Mouse (Mus musculus): Measurements from ENCODE around the gene Nkx2-1. TPM values are rescaled to one million over a fixed set of nuclear protein-coding genes. Genes with fewer than 3 reads are reported as not detected.
"Not testable (repeated sequence)": the region's sequence is repeated elsewhere in the genome, so short reads cannot be mapped to it uniquely, and the experiment has no call there.

Gene Nkx2-1
- polyA plus RNA-seq, 1 experiment from 2014 or later: 12.0 TPM

DNA sequence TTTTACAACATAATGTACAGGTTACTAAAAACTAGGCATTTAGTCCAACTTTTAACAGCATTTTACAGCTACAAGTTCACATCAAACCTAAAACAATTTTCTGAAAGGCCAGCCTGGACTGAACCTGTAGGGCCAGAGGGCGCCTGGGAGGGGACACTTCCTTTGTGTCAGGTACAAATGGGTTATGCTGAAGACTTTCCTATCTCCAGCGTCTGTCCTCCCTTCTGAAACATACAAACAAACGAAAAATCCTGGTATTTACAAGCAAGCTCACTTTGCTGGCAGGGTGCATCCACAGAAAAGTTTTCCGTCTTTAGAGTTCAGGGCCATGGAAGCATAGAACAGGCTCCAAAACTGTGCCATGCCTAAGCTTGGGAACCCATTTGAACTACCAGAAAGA lies 4.6 kb downstream of the Nkx2-1 start:
- Histone ChIP-seq H3K36me3 (replicated peaks) (no peaks in the 10 kb centered on the region), H3K4me1 (peaks cover 31% of the 10 kb centered on the region), H3K4me3 (peak overlapping the region; percentile 47), H3K9me3 (no peaks in the 10 kb centered on the region), H3K27me3 (ENCODE audit: poor library complexity, severe bottlenecking) (peaks cover 100% of the 10 kb centered on the region), H3K27ac (peak overlapping the region; percentile 27; the same call in 1 of the 2 replicates)
- 2% methylated on average over 4 of the region's 4 CpGs for WGBS
- DNase-seq (ENCODE audit: extremely low spot score, low spot score): peak; percentile 22

DNA sequence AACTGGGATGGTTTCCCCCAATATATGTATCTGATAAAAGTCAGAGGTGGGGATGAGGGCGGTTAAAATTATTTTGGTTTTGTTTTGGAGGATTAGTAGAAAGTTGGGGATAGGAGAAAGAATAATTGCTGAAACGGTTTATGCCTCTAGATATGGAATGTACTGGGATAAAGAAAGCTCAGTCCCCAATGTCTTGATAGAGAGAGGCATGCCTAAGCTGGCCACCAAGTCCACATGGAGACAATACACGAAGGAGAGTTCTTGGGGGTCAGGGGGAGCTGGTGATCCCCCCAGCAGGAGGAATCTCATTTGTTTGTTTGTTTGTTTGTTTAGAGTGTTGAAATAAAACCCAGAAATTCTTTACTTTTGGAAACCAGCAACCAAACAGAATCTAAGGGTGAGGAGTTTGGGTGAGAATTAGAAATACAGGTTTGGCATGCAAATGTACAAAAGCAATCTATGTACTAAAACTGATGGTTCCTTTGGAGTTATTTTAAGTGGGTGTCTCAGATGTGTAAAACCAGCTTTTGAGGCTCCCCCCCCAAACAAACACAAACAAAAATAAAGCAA lies 5.6 kb downstream of the Nkx2-1 start:
- no peaks in the 10 kb centered on the region for H3K9me3 ChIP-seq
- no peaks in the 10 kb centered on the region for H3K36me3 ChIP-seq (replicated peaks)
- peak overlapping the region; percentile 47 for H3K4me3 ChIP-seq
- DNase-seq (ENCODE audit: extremely low spot score, low spot score): no peak
- WGBS: 3% methylated on average over 3 of the region's 3 CpGs
- 0 out of 2 replicates have a peak overlapping the region, but pooled peaks have one; percentile 21 for H3K27ac ChIP-seq
- peaks cover 26% of the 10 kb centered on the region for H3K4me1 ChIP-seq
- peaks cover 100% of the 10 kb centered on the region for H3K27me3 ChIP-seq (ENCODE audit: poor library complexity, severe bottlenecking)

DNA sequence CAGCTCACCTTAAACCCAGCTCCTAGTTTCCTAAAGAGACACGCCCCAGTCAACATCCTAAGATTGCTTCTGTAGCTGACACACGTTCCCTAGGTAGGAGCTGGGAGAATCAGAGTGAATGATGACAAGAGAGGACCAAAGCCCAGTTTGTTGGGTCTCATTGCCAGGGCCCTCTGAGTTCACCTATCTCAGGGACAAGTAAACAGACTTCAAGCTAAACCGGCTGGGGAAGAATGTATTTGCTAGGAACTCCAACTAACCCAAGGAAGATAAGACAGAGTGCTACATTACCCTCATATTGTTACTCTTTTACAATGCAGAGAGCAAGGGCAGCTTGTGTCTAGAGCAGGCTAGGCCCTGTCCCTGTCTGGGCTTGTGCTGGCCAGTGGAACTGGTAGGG lies 6.8 kb downstream of the Nkx2-1 start:
- peaks cover 98% of the 10 kb centered on the region for H3K27me3 ChIP-seq (ENCODE audit: poor library complexity, severe bottlenecking)
- DNase-seq (ENCODE audit: extremely low spot score, low spot score): no peak
- peak overlapping the region; percentile 35 for H3K4me3 ChIP-seq
- no peaks in the 10 kb centered on the region for H3K9me3 ChIP-seq
- H3K4me1 ChIP-seq: peaks cover 13% of the 10 kb centered on the region
- peak overlapping the region; percentile 22; the same call in 1 of the 2 replicates for H3K27ac ChIP-seq
- H3K36me3 ChIP-seq (replicated peaks): no peaks in the 10 kb centered on the region
- WGBS: 0% methylated on average over 3 of the region's 3 CpGs

DNA sequence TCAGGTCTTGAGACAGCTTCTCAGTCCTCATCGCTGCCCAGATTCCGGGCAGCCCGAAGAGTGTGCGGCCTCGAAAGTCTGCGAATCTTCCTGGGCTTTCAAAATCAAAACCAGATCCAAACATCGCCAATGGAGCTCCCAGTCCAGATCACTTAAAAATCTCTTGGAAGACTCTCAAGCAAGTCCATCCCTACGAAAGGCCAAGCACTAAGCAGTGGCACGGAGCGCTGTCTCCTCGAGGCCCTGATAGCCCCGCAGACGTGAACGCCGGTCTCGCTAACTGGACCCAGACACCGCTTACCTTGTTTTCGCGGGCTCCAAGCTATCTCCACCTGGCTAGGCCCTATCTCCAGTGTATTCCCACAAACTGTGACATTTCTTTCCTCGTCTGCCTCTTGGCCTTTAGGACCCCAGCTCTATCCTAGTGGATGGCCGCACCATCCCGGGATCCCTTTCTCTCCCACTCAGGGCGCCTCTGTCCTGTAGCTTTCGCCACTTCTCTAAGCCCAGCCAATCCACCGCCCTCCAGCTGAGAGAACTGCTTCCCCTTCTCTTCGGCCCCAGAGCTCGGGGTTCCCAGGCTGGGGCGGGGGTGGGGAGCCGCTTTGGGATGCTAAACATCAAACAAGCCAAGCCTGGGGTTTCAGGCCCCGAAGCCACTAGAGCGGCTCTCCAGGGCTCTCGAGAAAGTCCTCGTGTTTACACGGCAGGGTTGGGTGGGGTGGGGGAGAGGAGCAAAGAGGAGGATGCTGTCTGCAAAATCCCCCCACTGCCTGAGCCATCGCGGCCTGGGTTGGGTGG lies 7.6 kb downstream of the Nkx2-1 start:
- Histone ChIP-seq H3K4me3 (peak overlapping the region; percentile 35), H3K9me3 (no peaks in the 10 kb centered on the region), H3K36me3 (replicated peaks) (no peaks in the 10 kb centered on the region), H3K27me3 (ENCODE audit: poor library complexity, severe bottlenecking) (peaks cover 98% of the 10 kb centered on the region), H3K27ac (peak overlapping the region; percentile 64), H3K4me1 (peaks cover 7% of the 10 kb centered on the region)
- peak; percentile 52 for DNase-seq (ENCODE audit: extremely low spot score, low spot score)
- under 1% methylated on average over 36 of the region's 36 CpGs for WGBS

DNA sequence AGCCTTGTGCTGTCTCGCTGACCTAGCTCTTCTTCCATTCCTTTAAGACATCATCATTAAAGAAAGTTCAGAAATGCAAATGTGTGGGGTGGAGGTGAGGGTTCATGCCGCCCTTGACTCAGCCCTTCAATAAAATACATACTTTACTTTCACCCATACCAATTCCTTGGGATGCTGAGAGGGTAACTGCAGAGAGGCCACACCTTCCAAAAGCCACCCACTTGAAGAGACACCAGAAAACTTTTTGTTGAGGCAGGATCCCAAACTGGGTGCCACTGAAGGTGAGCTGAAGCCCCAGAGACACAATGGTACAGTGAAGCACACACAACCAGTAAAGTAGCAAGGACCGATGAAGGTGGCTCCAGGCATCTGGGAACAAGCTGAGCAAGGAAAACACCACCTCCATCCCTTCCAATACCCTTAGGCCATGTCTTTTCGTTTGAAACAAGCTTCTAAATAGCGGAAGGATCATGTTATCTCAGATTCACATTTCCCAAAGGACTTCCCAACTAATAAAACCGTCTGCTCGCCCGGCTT lies 8.6 kb downstream of the Nkx2-1 start:
- Histone ChIP-seq H3K36me3 (replicated peaks) (no peaks in the 10 kb centered on the region), H3K4me3 (peak overlapping the region; percentile 35), H3K27ac (peak overlapping the region; percentile 64), H3K4me1 (peaks cover 3% of the 10 kb centered on the region), H3K9me3 (no peaks in the 10 kb centered on the region), H3K27me3 (ENCODE audit: poor library complexity, severe bottlenecking) (peaks cover 98% of the 10 kb centered on the region)
- no peak for DNase-seq (ENCODE audit: extremely low spot score, low spot score)
- WGBS: 2% methylated on average over 8 of the region's 8 CpGs

DNA sequence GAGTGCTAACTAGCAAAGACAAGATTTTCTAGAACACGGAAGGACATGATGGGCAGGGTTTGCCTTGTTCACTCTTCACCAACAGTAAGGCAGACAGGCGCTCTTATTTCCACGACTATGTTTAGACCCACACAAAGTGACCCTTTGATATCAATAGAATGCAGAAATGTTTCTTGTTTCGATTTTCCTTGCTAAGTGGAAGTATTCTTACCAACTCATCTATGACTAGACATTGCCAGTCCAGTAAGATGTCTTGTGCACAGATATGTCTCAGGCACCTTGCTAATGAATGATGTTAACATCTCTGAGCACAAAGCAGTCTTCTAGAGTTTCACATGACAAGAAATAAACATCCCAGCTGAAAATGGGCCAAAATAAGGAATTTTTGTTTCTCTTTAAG lies 9.6 kb downstream of the Nkx2-1 start:
- WGBS: 21% methylated on average over 4 of the region's 4 CpGs
- peaks cover 98% of the 10 kb centered on the region for H3K27me3 ChIP-seq (ENCODE audit: poor library complexity, severe bottlenecking)
- DNase-seq (ENCODE audit: extremely low spot score, low spot score): no peak
- peak overlapping the region; percentile 18 for H3K4me3 ChIP-seq
- no peaks in the 10 kb centered on the region for H3K9me3 ChIP-seq
- H3K4me1 ChIP-seq: peaks cover 2% of the 10 kb centered on the region; the same call in 1 of the 2 replicates
- peak overlapping the region; percentile 44; the same call in 1 of the 2 replicates for H3K27ac ChIP-seq
- no peaks in the 10 kb centered on the region for H3K36me3 ChIP-seq (replicated peaks)

DNA sequence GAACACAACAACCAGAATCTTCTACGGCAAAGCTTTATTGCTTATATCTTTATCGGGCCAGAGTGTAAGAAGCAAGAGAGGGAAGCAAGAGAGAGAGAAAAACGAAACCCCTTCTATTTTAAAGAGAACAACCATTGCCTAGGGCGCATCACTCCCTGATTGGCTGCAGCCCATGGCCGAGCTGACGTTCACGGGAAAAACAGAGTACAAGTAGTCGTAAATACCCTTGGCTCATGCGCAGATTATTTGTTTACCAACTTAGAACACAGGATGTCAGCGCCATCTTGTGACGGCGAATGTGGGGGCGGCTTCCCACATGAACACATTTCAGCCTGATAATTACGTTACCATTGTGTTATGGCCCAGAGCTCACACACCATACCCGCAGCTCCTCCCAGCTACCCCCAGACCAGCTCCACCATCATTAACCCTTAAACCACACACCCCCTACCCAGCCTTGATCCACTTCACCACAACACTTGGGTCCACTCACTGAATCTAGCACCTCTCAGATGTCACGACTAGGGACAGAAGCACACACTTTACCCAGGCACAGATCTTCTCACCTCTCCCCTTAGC lies 11.4 kb downstream of the Nkx2-1 start:
- Histone ChIP-seq H3K27me3 (ENCODE audit: poor library complexity, severe bottlenecking) (peaks cover 98% of the 10 kb centered on the region), H3K4me3 (peak overlapping the region; percentile 4; the same call in 1 of the 2 replicates), H3K4me1 (peaks cover 16% of the 10 kb centered on the region)
- 6% methylated on average over 11 of the region's 16 CpGs for WGBS
- not testable (repeated sequence) for H3K27ac ChIP-seq; H3K36me3 ChIP-seq (replicated peaks); H3K9me3 ChIP-seq
- DNase-seq (ENCODE audit: extremely low spot score, low spot score): peak; percentile 56

DNA sequence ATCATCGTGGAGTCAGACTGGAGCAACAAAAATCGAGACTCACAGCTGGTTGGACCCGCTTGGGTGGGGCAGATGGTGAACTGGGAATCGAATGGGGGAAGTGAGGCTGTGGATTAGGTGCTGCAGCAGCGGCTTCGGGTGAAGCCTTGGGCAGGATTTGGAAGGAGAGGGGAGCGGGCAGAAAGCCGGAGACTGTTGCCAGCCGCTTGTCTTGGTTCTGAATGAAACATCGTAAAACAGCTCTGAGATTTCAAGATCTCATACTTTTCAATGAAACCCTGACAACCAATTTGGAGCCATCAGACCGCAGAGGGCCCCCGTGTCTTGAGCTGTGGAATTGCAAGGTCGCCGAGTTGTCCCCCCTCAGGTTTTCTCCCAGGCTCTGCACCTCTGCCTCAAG lies 12.5 kb downstream of the Nkx2-1 start:
- peaks cover 98% of the 10 kb centered on the region for H3K27me3 ChIP-seq (ENCODE audit: poor library complexity, severe bottlenecking)
- peak; percentile 29 for DNase-seq (ENCODE audit: extremely low spot score, low spot score)
- no peaks in the 10 kb centered on the region for H3K9me3 ChIP-seq
- H3K4me3 ChIP-seq: peak overlapping the region; percentile 4; the same call in 1 of the 2 replicates
- 6% methylated on average over 14 of the region's 14 CpGs for WGBS
- peak overlapping the region; percentile 16; the same call in 1 of the 2 replicates for H3K27ac ChIP-seq
- H3K4me1 ChIP-seq: peaks cover 27% of the 10 kb centered on the region
- no peaks in the 10 kb centered on the region for H3K36me3 ChIP-seq (replicated peaks)

DNA sequence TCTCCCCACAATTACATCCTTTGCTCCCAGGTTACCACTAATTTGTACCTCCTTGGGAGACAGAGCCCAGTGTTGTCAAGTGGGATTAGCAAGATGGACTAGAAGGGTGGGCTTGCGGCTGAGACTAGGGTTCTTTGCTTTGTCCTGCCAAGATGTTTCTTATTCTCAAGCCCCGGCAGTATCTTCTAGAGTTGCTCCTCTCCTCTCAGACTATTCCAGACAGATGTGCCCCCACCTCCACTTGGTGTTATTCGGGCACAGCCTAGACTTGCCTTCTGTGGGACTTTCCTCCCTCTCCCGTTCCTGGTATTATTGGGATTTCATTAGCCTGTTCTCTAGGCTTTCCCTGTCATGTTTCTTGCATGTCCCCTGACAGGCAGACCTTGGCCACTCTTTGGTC lies 14.5 kb downstream of the Nkx2-1 start:
- Histone ChIP-seq H3K36me3 (replicated peaks) (no peaks in the 10 kb centered on the region), H3K27me3 (ENCODE audit: poor library complexity, severe bottlenecking) (peaks cover 98% of the 10 kb centered on the region), H3K4me1 (peaks cover 27% of the 10 kb centered on the region), H3K27ac (no peak overlapping the region), H3K9me3 (no peaks in the 10 kb centered on the region), H3K4me3 (no peak overlapping the region)
- peak; percentile 21 for DNase-seq (ENCODE audit: extremely low spot score, low spot score)
- 13% methylated on average over 4 of the region's 4 CpGs for WGBS

DNA sequence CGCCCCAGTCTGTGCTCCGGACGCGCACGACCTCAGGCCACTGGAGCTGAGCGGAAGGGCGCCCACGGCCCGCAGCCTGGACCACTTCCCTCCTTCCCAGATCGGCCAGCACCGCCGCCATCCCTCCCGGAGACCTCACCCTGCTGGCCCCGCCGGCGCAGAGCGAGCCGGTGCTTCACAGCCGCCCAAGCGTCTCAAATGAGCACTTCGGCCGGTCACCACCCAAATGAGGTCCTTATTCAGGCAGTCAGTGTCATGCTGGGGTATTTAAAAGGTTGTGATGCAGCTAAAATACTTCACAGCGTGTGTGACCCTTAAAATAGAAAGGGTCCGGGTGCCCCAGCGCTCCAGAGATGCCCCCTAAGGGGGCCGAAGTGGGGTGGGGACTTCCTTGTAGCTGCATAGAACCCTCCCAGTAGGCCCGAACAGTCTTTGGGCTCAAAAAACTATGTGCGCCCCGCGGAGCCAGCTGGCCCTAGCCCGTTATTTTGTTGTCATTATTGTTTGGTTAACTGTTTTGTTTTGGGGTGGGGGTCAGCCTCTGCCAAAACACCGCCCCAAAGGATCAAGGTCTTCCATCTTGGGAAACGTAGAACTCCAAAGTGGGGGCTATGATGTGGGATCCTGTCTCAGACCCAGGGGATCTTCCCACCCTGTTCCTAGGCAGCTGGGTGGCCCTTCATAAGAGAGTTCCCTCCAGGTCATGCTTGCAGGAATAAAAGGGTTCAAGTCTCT lies 15.4 kb downstream of the Nkx2-1 start:
- Histone ChIP-seq H3K36me3 (replicated peaks) (no peaks in the 10 kb centered on the region), H3K27me3 (ENCODE audit: poor library complexity, severe bottlenecking) (peaks cover 98% of the 10 kb centered on the region), H3K27ac (peak overlapping the region; percentile 79), H3K4me3 (peak overlapping the region; percentile 43), H3K9me3 (no peaks in the 10 kb centered on the region), H3K4me1 (peaks cover 27% of the 10 kb centered on the region)
- WGBS: under 1% methylated on average over 33 of the region's 33 CpGs
- peak; percentile 71 for DNase-seq (ENCODE audit: extremely low spot score, low spot score)

DNA sequence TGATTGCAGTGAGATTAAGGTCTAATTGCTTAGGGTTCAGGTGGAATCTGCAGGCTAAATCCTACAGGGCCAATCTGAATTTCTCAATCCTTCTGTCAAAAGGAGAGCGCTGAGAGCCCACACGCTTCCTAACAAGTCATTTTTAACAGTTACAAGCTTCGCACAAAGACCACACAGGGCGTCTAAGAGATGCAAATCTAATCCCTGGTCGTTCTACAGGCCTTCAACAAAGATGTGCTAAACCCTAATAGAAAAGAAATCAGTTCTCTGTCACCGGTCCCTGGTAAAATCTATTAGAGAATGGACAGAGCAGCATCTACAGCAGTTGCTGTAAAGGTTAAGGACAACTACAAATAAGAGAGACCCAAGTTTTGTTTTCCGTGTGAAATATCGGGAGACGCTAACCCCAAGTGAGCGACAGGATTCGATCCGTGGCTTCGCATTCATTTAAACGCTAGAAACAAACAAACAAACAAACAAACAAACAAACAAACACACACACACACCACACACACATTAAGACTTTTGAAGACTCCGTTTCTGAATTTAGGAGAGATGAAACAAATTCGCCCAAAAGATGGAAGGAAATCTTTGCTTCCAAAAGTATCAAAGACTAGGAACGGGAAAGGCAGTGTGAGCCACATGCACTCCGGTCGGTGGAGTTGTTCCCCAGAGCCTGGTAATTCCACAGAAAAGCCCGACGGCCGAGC lies 16.2 kb downstream of the Nkx2-1 start:
- peak; percentile 48 for DNase-seq (ENCODE audit: extremely low spot score, low spot score)
- Histone ChIP-seq H3K9me3 (no peaks in the 10 kb centered on the region), H3K36me3 (replicated peaks) (no peaks in the 10 kb centered on the region), H3K27ac (peak overlapping the region; percentile 81), H3K4me1 (peaks cover 27% of the 10 kb centered on the region), H3K27me3 (ENCODE audit: poor library complexity, severe bottlenecking) (peaks cover 98% of the 10 kb centered on the region), H3K4me3 (peak overlapping the region; percentile 43)
- under 1% methylated on average over 22 of the region's 22 CpGs for WGBS

DNA sequence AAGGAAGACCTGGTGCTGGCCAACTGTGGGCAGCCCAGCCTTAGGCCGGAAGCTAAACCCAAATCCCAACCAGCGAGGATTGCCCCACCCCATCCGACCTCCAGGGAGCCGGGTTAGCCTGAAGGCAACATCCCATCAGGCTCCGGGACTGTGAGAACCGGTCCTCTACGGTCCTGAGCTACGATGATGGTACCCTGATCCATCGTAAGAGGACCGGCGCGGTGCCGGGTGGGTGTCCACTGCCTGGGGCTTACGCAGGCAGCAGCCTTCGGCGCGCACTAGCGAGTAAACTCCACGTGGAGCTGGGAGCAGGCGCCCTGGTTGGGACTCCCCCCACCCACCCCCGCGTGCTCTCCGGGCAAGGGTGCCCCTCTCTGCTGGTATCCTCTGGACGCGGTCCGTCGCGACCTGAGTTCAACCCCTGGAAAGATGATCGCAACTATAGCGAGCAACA lies 16.9 kb downstream of the Nkx2-1 start:
- Histone ChIP-seq H3K36me3 (replicated peaks) (no peaks in the 10 kb centered on the region), H3K4me1 (peaks cover 27% of the 10 kb centered on the region), H3K4me3 (peak overlapping the region; percentile 43), H3K9me3 (no peaks in the 10 kb centered on the region), H3K27me3 (ENCODE audit: poor library complexity, severe bottlenecking) (peaks cover 100% of the 10 kb centered on the region), H3K27ac (peak overlapping the region; percentile 81)
- WGBS: under 1% methylated on average over 30 of the region's 30 CpGs
- DNase-seq (ENCODE audit: extremely low spot score, low spot score): peak; percentile 41
